Mouse (Mus musculus) heart, embryonic 11.5 days (tissue): ENCODE data around the gene Med17. TPM values are rescaled to one million over a fixed set of nuclear protein-coding genes. Genes with fewer than 3 reads are reported as not detected.

Experiments used
- ATAC-seq: fragments of 200-750 bp; cut with Nextera tagmentation; replicated peaks from 2 replicates; pipeline ENCODE4 v1.8.0; 2017; ENCODE audit warnings: moderate library complexity; ENCODE audit not compliant: insufficient number of reproducible peaks, low FRiP score, low TSS enrichment
- H3K27ac ChIP-seq: fragments of 300-500 bp; sonication (generic); 2 replicates; pipeline ENCODE4 v1.5.1; 2014; ENCODE audit warnings: mild to moderate bottlenecking, low read depth, low read length
- H3K27me3 ChIP-seq: fragments of 300-500 bp; sonication (generic); 2 replicates; pipeline ENCODE4 v1.6.1; 2014; ENCODE audit warnings: mild to moderate bottlenecking, low read length, mixed read lengths; ENCODE audit not compliant: control insufficient read depth, insufficient read depth
- H3K36me3 ChIP-seq: fragments of 300-500 bp; sonication (generic); 2 replicates; pipeline ENCODE4 v1.6.1; 2014; ENCODE audit warnings: mild to moderate bottlenecking, low read length, moderate library complexity, mixed read lengths; ENCODE audit not compliant: control insufficient read depth, insufficient read depth
- H3K4me1 ChIP-seq: fragments of 300-500 bp; sonication (generic); 2 replicates; pipeline ENCODE4 v1.6.1; 2014; ENCODE audit warnings: low read length; ENCODE audit not compliant: control insufficient read depth, insufficient read depth
- H3K4me2 ChIP-seq: fragments of 300-500 bp; sonication (generic); 2 replicates; pipeline ENCODE4 v1.6.1; 2014; ENCODE audit warnings: mild to moderate bottlenecking, moderate library complexity
- H3K4me3 ChIP-seq: fragments of 300-500 bp; sonication (generic); 2 replicates; pipeline ENCODE4 v1.5.1; 2014; ENCODE audit warnings: low read depth, low read length
- H3K9ac ChIP-seq: fragments of 300-500 bp; sonication (generic); 2 replicates; pipeline ENCODE4 v1.6.1; 2014; ENCODE audit warnings: mild to moderate bottlenecking, low read depth, low read length, moderate library complexity
- H3K9me3 ChIP-seq: fragments of 300-500 bp; sonication (generic); replicated peaks from 2 replicates; pipeline ENCODE4 v1.6.1; 2016; ENCODE audit warnings: low read length; ENCODE audit not compliant: control insufficient read depth
- WGBS: fragments of 180-500 bp; shearing (Covaris S2); extraction: QIAGEN DNeasy Blood & Tissue Kit; methylation state at CpG from one replicate; pipeline ENCODE4 v1.1.7; 2014; ENCODE audit not compliant: insufficient replicate concordance; 5-methylcytosine and 5-hydroxymethylcytosine counted together
- polyA plus RNA-seq: library from polyadenylated mRNA; unstranded; fragments of >200 nt; fragmentation: Nextera tagmentation; extraction: Ambion mirVana; gene quantifications from 2 replicates; pipeline ENCODE4 v1.2.1, GENCODE M21; 2014

The Med17 gene
- polyA plus RNA-seq, 1 experiment from 2014 or later, result 26.8 TPM

DNA sequence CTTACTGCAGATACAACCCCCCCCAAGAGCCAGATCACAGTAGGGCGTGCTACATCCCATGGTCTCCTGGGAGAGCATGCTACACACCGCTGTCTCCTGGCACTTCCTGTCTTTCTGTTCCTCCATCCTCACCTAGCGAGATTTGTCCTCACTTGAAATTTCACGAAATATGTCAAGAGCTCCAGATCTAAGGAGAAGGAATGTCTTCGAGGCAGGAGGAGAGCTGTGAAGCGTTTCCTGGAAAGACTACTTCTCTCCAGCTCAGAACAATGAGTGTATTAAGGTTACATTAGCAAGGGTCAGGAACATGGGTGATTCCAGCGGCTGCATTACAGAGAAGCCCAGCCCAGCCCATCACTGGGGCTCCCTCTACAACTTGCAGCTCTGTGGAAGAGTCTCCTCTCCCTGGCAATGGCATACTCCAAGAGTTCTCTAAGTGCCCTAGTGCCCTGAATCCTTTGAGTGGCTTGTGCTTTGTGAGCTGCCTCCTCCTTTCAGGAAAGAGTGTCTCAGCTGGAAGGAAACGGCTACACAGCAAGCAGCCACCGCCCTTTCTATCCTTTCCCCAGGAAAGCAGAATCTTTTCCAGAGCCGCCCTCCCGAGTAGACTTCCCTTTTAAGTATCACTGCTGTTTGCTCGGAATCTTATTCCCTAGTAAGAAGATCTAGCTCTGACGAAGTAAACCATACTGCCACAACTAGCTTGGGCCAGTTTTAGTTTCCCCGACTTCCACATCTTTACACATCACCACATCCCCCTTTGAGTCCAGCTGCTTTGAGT, 42.0 kb downstream of the Med17 start:
- Histone ChIP-seq H3K9ac (no peak overlapping the region), H3K4me1 (peaks cover 12% of the 10 kb centered on the region), H3K4me3 (no peak overlapping the region), H3K27me3 (no peaks in the 10 kb centered on the region), H3K4me2 (no peak overlapping the region), H3K27ac (0 out of 2 replicates have a peak overlapping the region, but pooled peaks have one; percentile 47), H3K9me3 (no peaks in the 10 kb centered on the region), H3K36me3 (no peaks in the 10 kb centered on the region)
- WGBS, result 45% methylated on average over 14 of the region's 14 CpGs
- no peak for ATAC-seq

DNA sequence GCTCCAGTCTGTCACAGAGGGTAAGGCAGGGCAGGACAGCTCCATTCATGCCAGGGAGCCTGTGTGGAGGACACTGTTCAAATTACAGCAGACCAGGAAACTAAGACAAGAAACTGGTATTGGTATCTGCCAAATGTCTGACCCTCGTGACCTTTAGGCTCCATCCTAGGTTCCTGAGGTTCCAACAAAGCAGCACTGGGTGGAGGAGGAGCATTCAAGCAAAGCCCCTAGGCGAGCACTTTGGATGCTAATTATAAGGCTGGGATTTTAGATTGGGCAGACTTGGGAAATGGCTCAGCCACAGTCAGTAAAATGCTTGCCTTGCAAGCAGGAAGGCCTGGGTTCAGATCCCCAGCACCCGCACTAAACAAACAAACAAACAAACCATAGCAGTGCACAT, 43.7 kb downstream of the Med17 start:
- H3K9me3 ChIP-seq, result no peaks in the 10 kb centered on the region
- ATAC-seq, result no peak
- H3K27me3 ChIP-seq, result no peaks in the 10 kb centered on the region
- 69% methylated on average over 3 of the region's 3 CpGs for WGBS
- no peak overlapping the region for H3K4me3 ChIP-seq
- H3K4me2 ChIP-seq, result no peak overlapping the region
- no peaks in the 10 kb centered on the region for H3K36me3 ChIP-seq
- H3K27ac ChIP-seq, result no peak overlapping the region
- H3K4me1 ChIP-seq, result peaks cover 12% of the 10 kb centered on the region
- no peak overlapping the region for H3K9ac ChIP-seq

DNA sequence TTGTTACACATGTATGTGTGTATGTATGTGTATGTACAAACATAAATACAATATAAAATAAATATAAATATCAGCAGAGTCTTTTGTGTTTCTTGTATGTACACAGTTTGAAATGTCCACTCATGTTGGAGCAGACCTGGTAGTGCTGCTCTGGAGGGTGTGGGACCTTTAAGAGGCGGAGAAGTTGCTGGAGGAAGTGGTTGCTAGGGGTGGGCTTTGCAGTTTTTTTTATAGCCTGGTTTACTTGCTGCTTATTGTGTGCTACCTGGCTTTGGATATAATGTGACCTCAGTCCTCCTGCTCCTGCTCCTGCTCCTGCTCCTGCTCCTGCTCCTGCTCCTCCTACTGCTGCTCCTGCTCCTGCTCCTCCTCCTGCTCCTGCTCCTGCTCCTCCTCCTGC, 46.1 kb downstream of the Med17 start:
- Histone ChIP-seq H3K4me1 (peaks cover 10% of the 10 kb centered on the region; the same call in 1 of the 2 replicates), H3K27me3 (no peaks in the 10 kb centered on the region), H3K4me2 (no peak overlapping the region), H3K36me3 (no peaks in the 10 kb centered on the region), H3K27ac (no peak overlapping the region), H3K9me3 (no peaks in the 10 kb centered on the region), H3K4me3 (no peak overlapping the region), H3K9ac (no peak overlapping the region)
- 83% methylated on average over 1 of the region's 1 CpGs for WGBS
- no peak for ATAC-seq

DNA sequence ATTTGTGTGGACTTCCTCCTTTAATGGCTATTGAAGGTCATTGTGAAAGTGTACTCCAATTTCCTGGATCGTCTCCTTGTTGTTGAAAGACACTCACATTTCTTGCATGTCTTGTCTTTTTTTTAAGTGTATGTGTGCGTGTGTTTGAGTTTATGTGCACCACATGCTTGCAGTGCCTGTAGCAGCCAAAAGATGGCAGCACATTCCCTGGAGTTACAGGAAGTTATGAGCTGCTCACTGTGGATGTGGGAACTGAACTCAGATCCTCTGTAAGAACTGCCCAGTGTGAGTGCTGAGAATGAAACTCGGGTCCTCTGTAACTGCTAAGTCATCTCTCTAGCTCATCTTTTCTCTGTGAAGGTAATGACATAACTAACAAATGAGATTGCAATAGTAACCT, 47.3 kb downstream of the Med17 start:
- Histone ChIP-seq H3K4me3 (no peak overlapping the region), H3K4me1 (0 out of 2 replicates have a peak, but pooled peaks cover 2% of the 10 kb centered on the region), H3K9me3 (no peaks in the 10 kb centered on the region), H3K36me3 (no peaks in the 10 kb centered on the region), H3K4me2 (no peak overlapping the region), H3K27ac (no peak overlapping the region), H3K9ac (no peak overlapping the region), H3K27me3 (no peaks in the 10 kb centered on the region)
- no peak for ATAC-seq
- WGBS, result 86% methylated on average over 3 of the region's 3 CpGs

DNA sequence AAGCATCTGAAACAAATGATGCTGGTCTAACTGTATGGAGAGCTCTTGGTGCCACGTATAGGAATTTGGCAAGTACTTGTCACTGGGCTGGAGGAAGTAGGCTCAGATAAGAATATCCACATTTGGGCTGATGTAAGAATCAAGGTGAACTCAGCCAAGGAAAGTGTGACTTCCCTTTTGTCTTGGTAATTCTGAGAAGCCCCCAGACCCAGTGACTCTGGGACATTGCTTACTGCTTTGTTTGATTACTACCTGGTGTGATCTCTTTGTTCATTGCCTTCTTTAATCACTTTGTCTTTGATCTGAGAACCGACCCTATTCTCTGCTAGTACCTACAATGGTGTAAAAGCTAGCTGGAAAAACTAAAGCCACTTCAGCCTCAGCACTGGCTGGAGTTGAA, 54.8 kb downstream of the Med17 start:
- no peak overlapping the region for H3K27ac ChIP-seq
- no peaks in the 10 kb centered on the region for H3K4me1 ChIP-seq
- no peaks in the 10 kb centered on the region for H3K36me3 ChIP-seq
- ATAC-seq, result no peak
- no peaks in the 10 kb centered on the region for H3K9me3 ChIP-seq
- no peak overlapping the region for H3K4me3 ChIP-seq
- no peak overlapping the region for H3K9ac ChIP-seq
- no peak overlapping the region for H3K4me2 ChIP-seq
- WGBS, result 38% methylated on average over 2 of the region's 2 CpGs
- H3K27me3 ChIP-seq, result no peaks in the 10 kb centered on the region

DNA sequence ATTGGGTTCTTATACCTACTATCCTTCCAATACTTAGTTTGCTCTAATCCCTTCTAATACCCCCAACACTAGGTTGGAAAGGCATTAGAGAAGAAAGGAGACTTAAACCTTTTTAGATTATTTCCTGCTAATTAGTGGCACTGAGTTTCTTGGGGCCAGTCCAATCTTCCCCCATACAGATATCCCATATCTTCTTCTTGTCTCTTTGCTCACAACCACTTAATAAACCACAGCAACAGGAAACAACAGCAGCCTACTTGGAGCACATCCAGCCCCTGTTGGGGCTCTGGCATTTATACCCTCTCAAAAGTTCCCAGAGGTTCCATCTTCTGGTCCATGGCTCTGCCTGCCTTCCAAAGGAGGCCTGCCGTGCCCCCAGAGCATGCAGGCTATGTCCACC, 66.0 kb downstream of the Med17 start:
- Histone ChIP-seq H3K4me1 (no peaks in the 10 kb centered on the region), H3K9me3 (no peaks in the 10 kb centered on the region), H3K4me2 (no peak overlapping the region), H3K36me3 (no peaks in the 10 kb centered on the region), H3K4me3 (no peak overlapping the region), H3K27me3 (no peaks in the 10 kb centered on the region), H3K9ac (no peak overlapping the region), H3K27ac (no peak overlapping the region)
- WGBS, result 52% methylated on average over 1 of the region's 1 CpGs
- ATAC-seq, result no peak

DNA sequence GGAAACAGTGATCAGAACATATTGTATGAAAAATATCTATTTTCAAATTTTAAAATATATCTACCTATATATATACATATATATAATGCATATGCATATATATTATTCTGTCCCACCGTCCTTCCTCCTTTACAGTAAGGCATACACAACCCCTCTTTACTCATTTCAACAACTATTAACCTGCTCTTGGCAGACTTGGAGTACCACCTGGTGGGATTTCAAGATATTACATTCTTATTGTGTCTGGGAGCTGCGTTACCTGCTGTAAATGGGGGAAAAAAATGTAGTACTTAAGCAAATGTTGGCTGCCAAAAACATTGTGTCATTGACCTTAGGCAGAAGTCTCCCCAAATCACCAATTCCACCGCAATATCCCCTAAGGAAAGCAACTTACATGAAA, 67.9 kb downstream of the Med17 start:
- no peak for ATAC-seq
- no peaks in the 10 kb centered on the region for H3K4me1 ChIP-seq
- H3K9me3 ChIP-seq, result no peaks in the 10 kb centered on the region
- no peak overlapping the region for H3K9ac ChIP-seq
- H3K27ac ChIP-seq, result no peak overlapping the region
- no peak overlapping the region for H3K4me3 ChIP-seq
- no peak overlapping the region for H3K4me2 ChIP-seq
- H3K27me3 ChIP-seq, result no peaks in the 10 kb centered on the region
- 78% methylated on average over 3 of the region's 3 CpGs for WGBS
- H3K36me3 ChIP-seq, result no peaks in the 10 kb centered on the region
